Mouse (Mus musculus) hindbrain, embryonic 15.5 days (tissue): Measurements from ENCODE around the gene Grn. TPM values are rescaled to one million over a fixed set of nuclear protein-coding genes. Genes with fewer than 3 reads are reported as not detected.
A peak's percentile ranks its signal among the peaks of the same experiment; 100 is the strongest.

ENCODE experiments used
- ATAC-seq: fragments of 200-750 bp; cut with Nextera tagmentation; 2 replicates; pipeline ENCODE4 v1.8.0; 2017; ENCODE audit warnings: low read depth, moderate number of reproducible peaks, moderate TSS enrichment; ENCODE audit not compliant: low FRiP score
- H3K27ac ChIP-seq: fragments of 300-500 bp; sonication (generic); replicated peaks from 2 replicates; pipeline ENCODE4 v1.5.1; 2015; ENCODE audit warnings: mild to moderate bottlenecking, inconsistent platforms
- H3K27me3 ChIP-seq: fragments of 300-500 bp; sonication (generic); 2 replicates; pipeline ENCODE4 v1.6.1; 2015; ENCODE audit warnings: control low read depth, inconsistent platforms
- H3K36me3 ChIP-seq: fragments of 300-500 bp; sonication (generic); 2 replicates; pipeline ENCODE4 v1.6.1; 2015; ENCODE audit warnings: control low read depth, inconsistent platforms
- H3K4me1 ChIP-seq: fragments of 300-500 bp; sonication (generic); replicated peaks from 2 replicates; pipeline ENCODE4 v1.6.1; 2015; ENCODE audit warnings: control low read depth, inconsistent platforms
- H3K4me2 ChIP-seq: fragments of 300-500 bp; sonication (generic); 2 replicates; pipeline ENCODE4 v1.6.1; 2015; ENCODE audit warnings: moderate library complexity, mild to moderate bottlenecking, inconsistent platforms
- H3K4me3 ChIP-seq: fragments of 300-500 bp; sonication (generic); 2 replicates; pipeline ENCODE4 v1.5.1; 2015; ENCODE audit warnings: mild to moderate bottlenecking, inconsistent platforms
- H3K9ac ChIP-seq: fragments of 300-500 bp; sonication (generic); 2 replicates; pipeline ENCODE4 v1.6.1; 2015; ENCODE audit warnings: inconsistent platforms
- H3K9me3 ChIP-seq: fragments of 300-500 bp; sonication (generic); 2 replicates; pipeline ENCODE4 v1.6.1; 2016; ENCODE audit warnings: control low read depth, inconsistent platforms
- WGBS: fragments of 180-500 bp; shearing (Covaris S2); methylation state at CpG from one replicate; pipeline ENCODE4 v1.1.7; 2015; 5-methylcytosine and 5-hydroxymethylcytosine counted together
- polyA plus RNA-seq: library from polyadenylated mRNA; unstranded; fragments of >200 nt; fragmentation: Nextera tagmentation; extraction: Ambion mirVana; gene quantifications from 2 replicates; pipeline ENCODE4 v1.2.1, GENCODE M21; 2015

Gene Grn
- polyA plus RNA-seq, 1 experiment from 2014 or later: 85.7 TPM

DNA sequence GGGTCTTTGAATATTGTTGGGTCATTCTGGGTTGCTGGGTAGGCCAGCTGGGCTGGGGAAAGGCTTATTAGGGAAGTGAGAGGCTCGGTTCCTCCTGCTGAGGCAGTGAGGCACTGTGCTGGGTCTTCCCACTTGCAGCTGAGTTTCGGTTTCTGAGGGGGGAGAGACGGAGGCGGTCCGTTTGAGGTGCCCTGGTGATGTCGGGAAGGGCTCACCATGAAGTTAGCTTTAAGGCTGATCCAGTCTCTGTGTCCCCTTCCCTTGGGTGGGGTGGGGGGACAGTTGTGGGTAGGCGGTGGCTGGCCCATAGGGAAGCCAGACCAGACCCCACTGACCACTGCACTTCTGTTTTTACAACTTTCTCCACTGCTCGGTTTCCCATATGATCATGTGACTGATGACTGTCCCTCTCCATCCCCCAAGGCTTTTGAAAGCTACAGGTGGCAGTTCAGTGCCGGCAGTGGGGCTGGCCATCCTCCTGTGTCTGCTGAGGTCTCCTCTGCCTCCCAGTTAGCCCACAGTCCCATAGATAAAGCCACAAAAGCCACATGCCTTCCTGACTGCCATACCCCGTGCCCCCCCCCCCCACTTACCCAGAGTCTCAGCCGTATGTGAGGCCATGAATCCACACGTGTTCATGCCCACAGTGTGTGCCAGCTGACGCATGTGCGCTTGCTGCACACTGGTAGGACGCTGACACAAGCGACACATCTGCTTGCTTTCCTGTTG lies 2.2 kb downstream of the Grn start:
- no peak for ATAC-seq
- Histone ChIP-seq H3K9me3 (no peaks in the 10 kb centered on the region), H3K4me1 (peaks cover 36% of the 10 kb centered on the region), H3K27ac (no peak overlapping the region), H3K4me2 (no peak overlapping the region), H3K4me3 (no peak overlapping the region), H3K27me3 (no peaks in the 10 kb centered on the region), H3K9ac (no peak overlapping the region), H3K36me3 (peaks cover 22% of the 10 kb centered on the region)
- WGBS: 62% methylated on average over 16 of the region's 16 CpGs

DNA sequence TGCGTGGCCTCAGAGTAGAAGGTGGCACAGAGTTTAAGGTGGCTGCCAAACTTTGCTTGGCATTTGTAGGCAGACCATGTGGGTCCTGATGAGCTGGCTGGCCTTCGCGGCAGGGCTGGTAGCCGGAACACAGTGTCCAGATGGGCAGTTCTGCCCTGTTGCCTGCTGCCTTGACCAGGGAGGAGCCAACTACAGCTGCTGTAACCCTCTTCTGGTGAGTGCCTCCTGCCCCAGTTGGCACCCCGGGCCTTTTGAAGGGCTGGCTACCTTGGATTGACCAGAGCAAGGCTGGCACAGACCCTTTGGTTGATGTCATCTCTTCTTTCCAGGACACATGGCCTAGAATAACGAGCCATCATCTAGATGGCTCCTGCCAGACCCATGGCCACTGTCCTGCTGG lies 2.8 kb downstream of the Grn start:
- Histone ChIP-seq H3K4me1 (peaks cover 42% of the 10 kb centered on the region), H3K9ac (no peak overlapping the region)

DNA sequence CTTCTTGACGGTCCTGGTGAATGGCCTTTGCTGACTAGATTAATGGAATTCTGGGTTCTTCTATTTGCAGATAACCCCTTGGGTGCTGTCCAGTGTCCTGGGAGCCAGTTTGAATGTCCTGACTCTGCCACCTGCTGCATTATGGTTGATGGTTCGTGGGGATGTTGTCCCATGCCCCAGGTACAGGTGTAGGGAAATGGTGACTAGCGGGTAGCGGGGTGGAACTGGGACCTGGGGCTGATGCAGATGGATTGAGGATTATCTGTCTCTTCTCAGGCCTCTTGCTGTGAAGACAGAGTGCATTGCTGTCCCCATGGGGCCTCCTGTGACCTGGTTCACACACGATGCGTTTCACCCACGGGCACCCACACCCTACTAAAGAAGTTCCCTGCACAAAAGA lies 3.8 kb downstream of the Grn start:
- peaks cover 27% of the 10 kb centered on the region for H3K36me3 ChIP-seq

More for the DNA sequence above, 2.8 kb downstream of the Grn start:
- no peaks in the 10 kb centered on the region for H3K9me3 ChIP-seq
- 81% methylated on average over 6 of the region's 6 CpGs for WGBS
- ATAC-seq: no peak
- peaks cover 22% of the 10 kb centered on the region for H3K36me3 ChIP-seq
- no peak overlapping the region; the same call in 1 of the 2 replicates for H3K4me2 ChIP-seq
- no peak overlapping the region for H3K27ac ChIP-seq
- no peaks in the 10 kb centered on the region for H3K27me3 ChIP-seq
- H3K4me3 ChIP-seq: no peak overlapping the region

DNA sequence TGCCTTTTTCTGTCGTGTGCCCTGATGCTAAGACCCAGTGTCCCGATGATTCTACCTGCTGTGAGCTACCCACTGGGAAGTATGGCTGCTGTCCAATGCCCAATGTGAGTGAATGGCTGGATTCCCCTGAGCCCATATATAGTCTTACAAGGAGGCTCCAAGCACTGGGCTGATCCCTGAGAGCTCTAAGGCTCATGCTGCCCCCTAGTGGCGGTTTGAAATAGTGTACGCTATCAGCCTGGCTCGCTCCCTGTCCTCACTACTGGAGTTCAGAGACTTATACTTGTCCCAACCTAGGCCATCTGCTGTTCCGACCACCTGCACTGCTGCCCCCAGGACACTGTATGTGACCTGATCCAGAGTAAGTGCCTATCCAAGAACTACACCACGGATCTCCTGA lies 4.3 kb downstream of the Grn start:
- H3K4me1 ChIP-seq: peaks cover 56% of the 10 kb centered on the region
- no peaks in the 10 kb centered on the region for H3K9me3 ChIP-seq
- H3K27me3 ChIP-seq: no peaks in the 10 kb centered on the region
- ATAC-seq: peak; percentile 38
- no peak overlapping the region for H3K4me2 ChIP-seq
- WGBS: 8% methylated on average over 7 of the region's 7 CpGs
- H3K36me3 ChIP-seq: peaks cover 33% of the 10 kb centered on the region
- no peak overlapping the region for H3K9ac ChIP-seq
- 0 out of 2 replicates have a peak overlapping the region, but pooled peaks have one; percentile 4 for H3K27ac ChIP-seq
- H3K4me3 ChIP-seq: no peak overlapping the region

More for the DNA sequence above, 3.8 kb downstream of the Grn start:
- 88% methylated on average over 7 of the region's 7 CpGs for WGBS
- H3K27ac ChIP-seq: 0 out of 2 replicates have a peak overlapping the region, but pooled peaks have one; percentile 4
- ATAC-seq: no peak
- H3K9ac ChIP-seq: no peak overlapping the region
- H3K4me2 ChIP-seq: no peak overlapping the region
- no peaks in the 10 kb centered on the region for H3K27me3 ChIP-seq
- H3K4me3 ChIP-seq: no peak overlapping the region
- no peaks in the 10 kb centered on the region for H3K9me3 ChIP-seq
- H3K4me1 ChIP-seq: peaks cover 52% of the 10 kb centered on the region

DNA sequence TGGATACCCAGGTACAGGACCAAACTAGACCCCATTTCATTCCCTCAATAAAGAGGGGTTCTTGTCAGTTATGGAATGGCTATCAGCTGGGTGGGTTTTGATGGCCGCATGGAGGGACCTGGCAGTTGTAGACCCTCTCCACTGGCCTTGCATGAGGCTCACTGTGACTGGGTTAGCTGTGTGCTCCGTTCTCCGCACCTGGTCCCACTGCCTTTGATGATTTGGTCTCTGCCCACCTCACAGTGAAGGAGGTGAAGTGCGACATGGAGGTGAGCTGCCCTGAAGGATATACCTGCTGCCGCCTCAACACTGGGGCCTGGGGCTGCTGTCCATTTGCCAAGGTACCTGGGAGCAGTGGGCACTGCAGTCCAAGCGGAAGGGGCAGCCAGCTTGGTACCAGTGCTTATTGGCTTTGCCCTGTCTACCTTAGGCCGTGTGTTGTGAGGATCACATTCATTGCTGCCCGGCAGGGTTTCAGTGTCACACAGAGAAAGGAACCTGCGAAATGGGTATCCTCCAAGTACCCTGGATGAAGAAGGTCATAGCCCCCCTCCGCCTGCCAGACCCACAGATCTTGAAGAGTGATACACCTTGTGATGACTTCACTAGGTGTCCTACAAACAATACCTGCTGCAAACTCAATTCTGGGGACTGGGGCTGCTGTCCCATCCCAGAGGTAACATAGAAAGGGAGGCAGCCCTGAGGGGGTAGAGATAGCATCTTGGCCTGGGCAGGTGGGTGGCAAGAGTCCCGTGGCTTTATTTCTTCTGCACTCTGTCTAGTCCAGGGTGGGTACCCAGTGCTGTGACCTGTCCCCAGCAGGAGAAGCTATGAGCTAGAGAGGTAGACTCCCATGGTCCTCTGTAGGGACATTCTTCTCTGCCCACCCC lies 4.9 kb downstream of the Grn start:
- no peak for ATAC-seq
- 94% methylated on average over 11 of the region's 11 CpGs for WGBS
- peaks cover 39% of the 10 kb centered on the region for H3K36me3 ChIP-seq

DNA sequence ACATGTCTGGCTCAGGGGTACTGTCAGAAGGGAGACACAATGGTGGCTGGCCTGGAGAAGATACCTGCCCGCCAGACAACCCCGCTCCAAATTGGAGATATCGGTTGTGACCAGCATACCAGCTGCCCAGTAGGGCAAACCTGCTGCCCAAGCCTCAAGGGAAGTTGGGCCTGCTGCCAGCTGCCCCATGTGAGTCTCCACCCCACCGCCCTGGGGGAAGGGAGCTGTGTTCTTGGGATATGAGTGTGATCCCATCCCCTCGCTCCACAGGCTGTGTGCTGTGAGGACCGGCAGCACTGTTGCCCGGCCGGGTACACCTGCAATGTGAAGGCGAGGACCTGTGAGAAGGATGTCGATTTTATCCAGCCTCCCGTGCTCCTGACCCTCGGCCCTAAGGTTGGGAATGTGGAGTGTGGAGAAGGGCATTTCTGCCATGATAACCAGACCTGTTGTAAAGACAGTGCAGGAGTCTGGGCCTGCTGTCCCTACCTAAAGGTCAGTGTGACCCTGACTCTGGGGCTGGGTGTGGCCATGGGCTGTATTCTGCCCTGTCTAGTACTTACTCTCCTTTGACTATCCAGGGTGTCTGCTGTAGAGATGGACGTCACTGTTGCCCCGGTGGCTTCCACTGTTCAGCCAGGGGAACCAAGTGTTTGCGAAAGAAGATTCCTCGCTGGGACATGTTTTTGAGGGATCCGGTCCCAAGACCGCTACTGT lies 5.8 kb downstream of the Grn start:
- no peak overlapping the region for H3K9ac ChIP-seq
- H3K4me3 ChIP-seq: no peak overlapping the region
- ATAC-seq: no peak
- no peaks in the 10 kb centered on the region for H3K9me3 ChIP-seq
- no peaks in the 10 kb centered on the region for H3K27me3 ChIP-seq
- H3K4me1 ChIP-seq: peaks cover 45% of the 10 kb centered on the region
- H3K36me3 ChIP-seq: peaks cover 46% of the 10 kb centered on the region
- WGBS: 88% methylated on average over 18 of the region's 18 CpGs
- H3K4me2 ChIP-seq: no peak overlapping the region
- no peak overlapping the region for H3K27ac ChIP-seq

More for the DNA sequence above, 4.9 kb downstream of the Grn start:
- H3K4me2 ChIP-seq: no peak overlapping the region
- H3K4me3 ChIP-seq: no peak overlapping the region
- H3K27me3 ChIP-seq: no peaks in the 10 kb centered on the region
- H3K9ac ChIP-seq: no peak overlapping the region
- H3K27ac ChIP-seq: no peak overlapping the region
- peaks cover 49% of the 10 kb centered on the region for H3K4me1 ChIP-seq
- H3K9me3 ChIP-seq: no peaks in the 10 kb centered on the region

DNA sequence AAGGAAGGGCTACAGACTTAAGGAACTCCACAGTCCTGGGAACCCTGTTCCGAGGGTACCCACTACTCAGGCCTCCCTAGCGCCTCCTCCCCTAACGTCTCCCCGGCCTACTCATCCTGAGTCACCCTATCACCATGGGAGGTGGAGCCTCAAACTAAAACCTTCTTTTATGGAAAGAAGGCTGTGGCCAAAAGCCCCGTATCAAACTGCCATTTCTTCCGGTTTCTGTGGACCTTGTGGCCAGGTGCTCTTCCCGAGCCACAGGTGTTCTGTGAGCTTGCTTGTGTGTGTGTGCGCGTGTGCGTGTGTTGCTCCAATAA lies 6.3 kb downstream of the Grn start:
- H3K4me2 ChIP-seq: no peak overlapping the region
- ATAC-seq: no peak

DNA sequence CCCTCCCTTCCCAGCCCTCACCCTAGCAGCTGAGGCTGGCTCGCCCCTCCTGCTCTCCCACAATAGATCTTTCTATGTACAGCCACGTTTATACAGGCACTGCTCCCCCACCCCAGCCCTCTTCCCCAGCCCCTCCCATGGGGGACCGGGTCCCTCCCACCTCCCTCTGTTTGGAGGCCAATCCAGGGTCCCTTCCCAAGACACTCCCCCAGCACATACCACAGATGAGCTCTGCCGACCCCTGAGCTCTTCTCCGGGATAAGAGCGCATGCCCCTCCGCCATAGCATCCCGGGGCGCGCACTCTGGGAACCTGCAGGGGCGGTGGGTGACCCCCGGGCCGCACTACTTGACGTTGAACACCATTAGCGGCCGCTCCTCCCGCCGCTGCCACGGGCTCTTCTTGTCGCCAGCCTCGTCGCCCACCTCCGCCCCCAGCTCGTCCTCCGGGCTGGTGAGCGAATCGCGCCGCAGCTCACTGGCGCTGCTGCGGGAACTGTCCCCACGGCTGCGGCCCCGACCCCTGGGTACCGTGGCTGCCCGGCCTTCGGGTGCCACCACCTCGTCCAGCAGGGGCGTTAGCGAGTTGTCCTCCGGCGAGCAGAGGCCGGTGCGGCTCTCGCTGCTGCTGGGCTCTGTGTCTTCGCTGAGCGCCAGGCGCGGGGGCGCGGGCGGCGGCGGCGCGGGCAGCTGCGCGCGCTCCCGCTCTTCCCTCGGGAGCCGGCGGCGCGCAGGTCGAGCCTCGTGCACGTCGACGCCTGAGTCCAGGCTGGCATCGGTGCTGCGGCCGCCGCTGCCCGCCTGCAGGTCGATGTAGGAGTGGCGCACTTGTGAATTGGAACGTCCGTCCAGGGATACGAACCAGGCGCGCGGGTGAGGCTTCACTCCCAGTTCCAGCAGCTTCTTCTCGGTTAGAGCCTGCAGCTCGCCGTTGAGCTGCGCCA lies 7.3 kb downstream of the Grn start:
- Histone ChIP-seq H3K36me3 (peaks cover 55% of the 10 kb centered on the region), H3K4me1 (peaks cover 38% of the 10 kb centered on the region), H3K4me2 (peak overlapping the region; percentile 51), H3K4me3 (peak overlapping the region; percentile 28), H3K27ac (0 out of 2 replicates have a peak overlapping the region, but pooled peaks have one; percentile 25), H3K9ac (peak overlapping the region; percentile 18), H3K9me3 (no peaks in the 10 kb centered on the region), H3K27me3 (no peaks in the 10 kb centered on the region)
- 6% methylated on average over 80 of the region's 87 CpGs for WGBS
- ATAC-seq: no peak; the same call in 1 of the 2 replicates

More for the DNA sequence above, 6.3 kb downstream of the Grn start:
- Histone ChIP-seq H3K4me3 (no peak overlapping the region), H3K9ac (no peak overlapping the region), H3K4me1 (peaks cover 42% of the 10 kb centered on the region), H3K9me3 (no peaks in the 10 kb centered on the region), H3K27me3 (no peaks in the 10 kb centered on the region), H3K27ac (no peak overlapping the region), H3K36me3 (peaks cover 50% of the 10 kb centered on the region)
- WGBS: 87% methylated on average over 10 of the region's 10 CpGs

DNA sequence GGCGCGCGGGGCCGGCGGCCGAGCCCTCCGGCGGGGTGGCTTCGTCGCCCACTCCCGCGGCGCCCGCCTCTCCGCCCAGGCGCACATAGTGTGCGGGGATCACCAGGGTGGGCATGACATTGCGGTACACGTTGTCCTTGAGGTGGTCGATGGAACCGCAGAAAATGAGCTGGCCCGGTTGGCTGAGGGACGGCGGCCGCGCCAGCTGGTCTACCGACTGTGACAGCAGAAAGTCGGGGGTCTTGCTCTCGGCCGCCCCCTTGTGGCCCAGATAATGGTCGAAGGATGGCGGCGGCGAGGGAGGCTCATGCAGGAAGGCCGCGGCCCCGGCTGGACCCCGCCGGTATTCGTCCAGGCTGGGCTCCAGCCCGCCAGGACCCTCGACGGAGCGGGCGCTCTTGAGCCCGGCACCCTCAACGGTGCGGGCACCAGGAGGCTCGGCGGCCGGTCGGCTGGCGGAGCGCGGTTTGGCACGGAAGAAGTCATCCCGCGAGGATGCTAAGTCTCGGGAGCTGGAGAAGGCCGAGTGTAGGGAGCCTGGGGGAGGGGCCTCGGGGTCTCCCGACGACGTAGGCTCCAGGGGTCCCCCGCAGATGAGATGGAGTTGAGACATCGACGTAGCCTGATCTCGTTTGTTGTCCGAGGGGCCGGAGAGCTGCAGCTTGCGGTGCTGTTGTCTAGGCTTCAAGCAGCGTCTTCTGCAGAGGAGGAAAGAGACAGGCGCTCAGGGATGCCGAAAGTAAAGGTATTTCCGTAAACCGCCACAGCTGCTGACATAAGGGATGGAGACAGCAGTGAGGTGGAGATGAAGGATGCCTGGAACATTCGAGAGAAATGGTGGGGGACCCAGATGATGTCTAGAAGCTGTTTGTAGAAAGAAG lies 8.3 kb downstream of the Grn start:
- peak overlapping the region; percentile 28 for H3K4me3 ChIP-seq
- H3K4me2 ChIP-seq: peak overlapping the region; percentile 51
- 9% methylated on average over 77 of the region's 77 CpGs for WGBS
- H3K27me3 ChIP-seq: no peaks in the 10 kb centered on the region
- H3K27ac ChIP-seq: peak overlapping the region; percentile 25; the same call in 1 of the 2 replicates
- ATAC-seq: peak; percentile 4; the same call in 1 of the 2 replicates
- no peaks in the 10 kb centered on the region for H3K9me3 ChIP-seq
- peaks cover 62% of the 10 kb centered on the region for H3K36me3 ChIP-seq
- H3K9ac ChIP-seq: peak overlapping the region; percentile 18
- peaks cover 31% of the 10 kb centered on the region for H3K4me1 ChIP-seq
